In genomic region chr9:9707766-9708165, GRCm38 (mm10) we compare ENCODE assay signal across 19 mouse cellular contexts.
DNase-seq lines count a peak whose midpoint lies in the region; ATAC-seq and TF ChIP-seq lines count a peak whose summit lies in the region.
"Had no signal": no experiment of that assay in that cellular context is flagged by ENCODE, and none has a peak within 500 bp of the region (broad histone marks: within the 10 kb centered on the region; RNA-seq: fewer than 3 reads in every experiment).

No protein-coding gene starts in this region.

- no peaks in the 10 kb centered on the region for H3K36me3 ChIP-seq in forebrain, embryonic 13.5 days (ENCODE audit: poor library complexity, severe bottlenecking)
- no peaks in the 10 kb centered on the region for H3K36me3 ChIP-seq in forebrain, embryonic 11.5 days (ENCODE audit: control insufficient read depth, insufficient read depth, low read length)
- no peaks in the 10 kb centered on the region for H3K36me3 ChIP-seq in midbrain, embryonic 13.5 days
- no peaks in the 10 kb centered on the region for H3K36me3 ChIP-seq in midbrain, embryonic 10.5 days
- H3K36me3 ChIP-seq in forebrain, embryonic 15.5 days, result no peaks in the 10 kb centered on the region
- no peaks in the 10 kb centered on the region for H3K36me3 ChIP-seq in midbrain, embryonic 15.5 days (replicated peaks)
- no peaks in the 10 kb centered on the region for H3K36me3 ChIP-seq in intestine, postnatal 0 days (ENCODE audit: control insufficient read depth, insufficient read depth)
- H3K36me3 ChIP-seq: embryonic facial prominence, embryonic 15.5 days; G1E; limb, embryonic 12.5 days; liver, embryonic 13.5 days had no signal

- no peaks in the 10 kb centered on the region for H3K9me3 ChIP-seq in forebrain, embryonic 13.5 days (replicated peaks)
- no peaks in the 10 kb centered on the region for H3K9me3 ChIP-seq in forebrain, embryonic 11.5 days (ENCODE audit: control insufficient read depth, low read length)
- no peaks in the 10 kb centered on the region for H3K9me3 ChIP-seq in midbrain, embryonic 13.5 days
- H3K9me3 ChIP-seq in midbrain, embryonic 10.5 days (replicated peaks), result no peaks in the 10 kb centered on the region
- H3K9me3 ChIP-seq in forebrain, embryonic 15.5 days, result no peaks in the 10 kb centered on the region
- no peaks in the 10 kb centered on the region for H3K9me3 ChIP-seq in midbrain, embryonic 15.5 days
- H3K9me3 ChIP-seq in intestine, postnatal 0 days (ENCODE audit: control insufficient read depth), result no peaks in the 10 kb centered on the region
- H3K9me3 ChIP-seq: embryonic facial prominence, embryonic 15.5 days; G1E; limb, embryonic 12.5 days; liver, embryonic 13.5 days had no signal

- H3K4me2 ChIP-seq in forebrain, embryonic 13.5 days, result no peak overlapping the region
- no peak overlapping the region for H3K4me2 ChIP-seq in forebrain, embryonic 11.5 days (ENCODE audit: low read depth, low read length, severe bottlenecking)
- H3K4me2 ChIP-seq in midbrain, embryonic 13.5 days (replicated peaks), result no peak overlapping the region
- H3K4me2 ChIP-seq in forebrain, embryonic 15.5 days (replicated peaks), result no peak overlapping the region
- H3K4me2 ChIP-seq in midbrain, embryonic 15.5 days, result no peak overlapping the region
- H3K4me2 ChIP-seq in intestine, postnatal 0 days (replicated peaks; ENCODE audit: low read depth), result no peak overlapping the region
- H3K4me2 ChIP-seq: embryonic facial prominence, embryonic 15.5 days; limb, embryonic 12.5 days; liver, embryonic 13.5 days had no signal

- H3K27me3 ChIP-seq in forebrain, embryonic 13.5 days, result no peaks in the 10 kb centered on the region
- H3K27me3 ChIP-seq in forebrain, embryonic 11.5 days (ENCODE audit: control insufficient read depth, insufficient read depth, low read length), result no peaks in the 10 kb centered on the region
- no peaks in the 10 kb centered on the region for H3K27me3 ChIP-seq in midbrain, embryonic 13.5 days
- H3K27me3 ChIP-seq in midbrain, embryonic 10.5 days (ENCODE audit: low read depth, poor library complexity, severe bottlenecking), result no peaks in the 10 kb centered on the region
- no peaks in the 10 kb centered on the region for H3K27me3 ChIP-seq in forebrain, embryonic 15.5 days
- H3K27me3 ChIP-seq in midbrain, embryonic 15.5 days (replicated peaks), result no peaks in the 10 kb centered on the region
- no peaks in the 10 kb centered on the region for H3K27me3 ChIP-seq in intestine, postnatal 0 days (replicated peaks; ENCODE audit: control insufficient read depth, insufficient read depth, low read length)
- H3K27me3 ChIP-seq: embryonic facial prominence, embryonic 15.5 days; limb, embryonic 12.5 days; liver, embryonic 13.5 days had no signal

- no peak overlapping the region for H3K9ac ChIP-seq in forebrain, embryonic 13.5 days
- H3K9ac ChIP-seq in forebrain, embryonic 11.5 days (ENCODE audit: low read length), result no peak overlapping the region
- H3K9ac ChIP-seq in midbrain, embryonic 13.5 days (replicated peaks), result no peak overlapping the region
- no peak overlapping the region for H3K9ac ChIP-seq in forebrain, embryonic 15.5 days (replicated peaks)
- H3K9ac ChIP-seq in midbrain, embryonic 15.5 days, result no peak overlapping the region
- H3K9ac ChIP-seq in intestine, postnatal 0 days (ENCODE audit: low read depth, low read length), result no peak overlapping the region
- H3K9ac ChIP-seq: embryonic facial prominence, embryonic 15.5 days; limb, embryonic 12.5 days; liver, embryonic 13.5 days had no signal

- ATAC-seq in forebrain, embryonic 13.5 days, result peak; percentile 96
- no peak for ATAC-seq in forebrain, embryonic 11.5 days (replicated peaks; ENCODE audit: low FRiP score)
- ATAC-seq in midbrain, embryonic 13.5 days, result peak; percentile 74
- ATAC-seq in forebrain, embryonic 15.5 days (replicated peaks), result peak; percentile 98
- peak; percentile 60; the same call in 1 of the 2 replicates for ATAC-seq in midbrain, embryonic 15.5 days (replicated peaks)
- ATAC-seq in intestine, postnatal 0 days, result no peak
- ATAC-seq: activated CD4-positive, CD25-positive, alpha-beta regulatory T cell, adult 4 months; inflammation-experienced regulatory T-cells, adult 6 months had no signal

- H3K4me3 ChIP-seq in forebrain, embryonic 13.5 days, result no peak overlapping the region
- H3K4me3 ChIP-seq in forebrain, embryonic 11.5 days (ENCODE audit: low read depth, low read length), result no peak overlapping the region
- no peak overlapping the region for H3K4me3 ChIP-seq in midbrain, embryonic 13.5 days (replicated peaks)
- no peak overlapping the region for H3K4me3 ChIP-seq in midbrain, embryonic 10.5 days
- no peak overlapping the region for H3K4me3 ChIP-seq in forebrain, embryonic 15.5 days
- H3K4me3 ChIP-seq in midbrain, embryonic 15.5 days, result no peak overlapping the region
- H3K4me3 ChIP-seq in intestine, postnatal 0 days (ENCODE audit: low read depth, low read length), result no peak overlapping the region
- H3K4me3 ChIP-seq: embryonic facial prominence, embryonic 15.5 days; limb, embryonic 12.5 days; liver, embryonic 13.5 days had no signal

- no peak for DNase-seq in forebrain, embryonic 11.5 days (ENCODE audit: low spot score)
- DNase-seq in midbrain, embryonic 10.5 days (ENCODE audit: low spot score), result no peak
- DNase-seq in embryo, embryonic 11 days, result no peak
- DNase-seq: cerebellum, adult 11 months; cerebellum, postnatal 25 days; heart, postnatal 14 days; liver, embryonic 13.5 days; spleen, adult 18-20 months; thymus, postnatal 36 days had no signal

- H3K4me1 ChIP-seq in forebrain, embryonic 13.5 days, result 0 out of 2 replicates have a peak, but pooled peaks cover 3% of the 10 kb centered on the region
- no peaks in the 10 kb centered on the region for H3K4me1 ChIP-seq in forebrain, embryonic 11.5 days (replicated peaks; ENCODE audit: control insufficient read depth, insufficient read depth, low read length)
- no peaks in the 10 kb centered on the region for H3K4me1 ChIP-seq in midbrain, embryonic 13.5 days (replicated peaks)
- no peaks in the 10 kb centered on the region for H3K4me1 ChIP-seq in midbrain, embryonic 10.5 days
- peaks cover 8% of the 10 kb centered on the region for H3K4me1 ChIP-seq in forebrain, embryonic 15.5 days
- H3K4me1 ChIP-seq in midbrain, embryonic 15.5 days, result no peaks in the 10 kb centered on the region
- H3K4me1 ChIP-seq in intestine, postnatal 0 days (replicated peaks; ENCODE audit: control insufficient read depth, insufficient read depth, low read length), result no peaks in the 10 kb centered on the region
- H3K4me1 ChIP-seq: embryonic facial prominence, embryonic 15.5 days; limb, embryonic 12.5 days; liver, embryonic 13.5 days had no signal

- no peak overlapping the region for H3K27ac ChIP-seq in forebrain, embryonic 13.5 days
- no peak overlapping the region for H3K27ac ChIP-seq in forebrain, embryonic 11.5 days (ENCODE audit: low read depth, low read length)
- H3K27ac ChIP-seq in midbrain, embryonic 13.5 days, result no peak overlapping the region
- H3K27ac ChIP-seq in midbrain, embryonic 10.5 days (replicated peaks), result no peak overlapping the region
- no peak overlapping the region; the same call in 1 of the 2 replicates for H3K27ac ChIP-seq in forebrain, embryonic 15.5 days (replicated peaks)
- H3K27ac ChIP-seq in midbrain, embryonic 15.5 days, result no peak overlapping the region
- no peak overlapping the region for H3K27ac ChIP-seq in intestine, postnatal 0 days (ENCODE audit: low read depth, low read length)
- H3K27ac ChIP-seq: embryonic facial prominence, embryonic 15.5 days; limb, embryonic 12.5 days; liver, embryonic 13.5 days had no signal

- no peak for TF ChIP-seq CTCF in intestine, postnatal 0 days (IDR thresholded peaks at IDR 0.05; ENCODE audit: low read depth)

Comparison
In these comparisons a context has a peak if more than half of its experiments do, and no peak if none do; other contexts are left out.
1. ATAC-seq: peak in forebrain, embryonic 13.5 days (single experiment), midbrain, embryonic 13.5 days (single experiment), forebrain, embryonic 15.5 days (single experiment) and midbrain, embryonic 15.5 days (single experiment); none in forebrain, embryonic 11.5 days (single experiment) and intestine, postnatal 0 days (single experiment).